Comparison of ENCODE assay signal across 8 mouse cellular contexts in the genomic region with DNA sequence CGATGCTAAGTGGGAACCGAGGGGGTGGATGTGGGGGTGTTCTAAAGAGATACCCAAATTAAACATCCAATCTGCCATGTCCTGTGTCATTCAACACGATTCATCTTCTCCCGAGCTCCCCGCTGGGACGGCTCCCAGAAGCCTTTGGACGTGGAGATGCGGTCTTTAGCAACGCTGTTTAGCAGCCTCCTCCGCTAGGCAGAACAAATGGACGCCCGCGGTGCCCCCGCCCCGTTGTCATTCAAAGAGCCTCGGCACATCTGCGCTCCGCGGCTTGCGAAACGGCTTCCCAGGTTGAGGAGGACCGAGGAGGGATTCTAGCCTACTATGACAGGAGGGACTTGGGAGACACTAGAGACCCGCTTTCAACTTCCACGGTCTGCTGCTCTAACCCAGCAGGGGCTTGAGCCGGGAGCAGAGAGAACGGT.
A peak's percentile ranks its signal among the peaks of the same experiment; 100 is the strongest.
DNase-seq lines count a peak whose midpoint lies in the region; ATAC-seq and TF ChIP-seq lines count a peak whose summit lies in the region.

No protein-coding gene starts in this region.

- H3K4me1 ChIP-seq in heart, embryonic 13.5 days, result peaks cover 15% of the 10 kb centered on the region
- H3K4me1 ChIP-seq in olfactory bulb, adult 2 months (ENCODE audit: control insufficient read depth, insufficient read depth, low read length), result peaks cover 22% of the 10 kb centered on the region

- under 1% methylated on average over 26 of the region's 26 CpGs for WGBS in heart, embryonic 13.5 days
- WGBS in olfactory bulb, adult 2 months, result under 1% methylated on average over 26 of the region's 26 CpGs

- no peak overlapping the region for H3K27ac ChIP-seq in heart, embryonic 13.5 days (replicated peaks)
- H3K27ac ChIP-seq in olfactory bulb, adult 2 months (ENCODE audit: insufficient read depth, low read depth, low read length), result no peak overlapping the region

- H3K4me2 ChIP-seq in heart, embryonic 13.5 days, result peak overlapping the region; percentile 68

- H3K36me3 ChIP-seq in heart, embryonic 13.5 days, result no peaks in the 10 kb centered on the region

- peaks cover 74% of the 10 kb centered on the region for H3K27me3 ChIP-seq in heart, embryonic 13.5 days (replicated peaks)

- 0 out of 2 replicates have a peak, but pooled peaks have one; percentile 14 for TF ChIP-seq POLR2A in brain, embryonic 14.5 days (IDR thresholded peaks at IDR 0.05; ENCODE audit: borderline replicate concordance, extremely low read depth, insufficient read depth, insufficient read length, poor library complexity, severe bottlenecking)
- TF ChIP-seq POLR2A in olfactory bulb, adult 2 months (IDR thresholded peaks at IDR 0.05; ENCODE audit: insufficient read depth, low read depth, low read length), result peak; percentile 14; the same call in 1 of the 2 replicates

- peak overlapping the region; percentile 48 for H3K9ac ChIP-seq in heart, embryonic 13.5 days

- no peak for DNase-seq in heart, adult 18-20 months
- DNase-seq in brain, embryonic 14.5 days (ENCODE audit: low read depth), result peak; percentile 89
- peak; percentile 83 to 84 for DNase-seq in frontal cortex, postnatal 36 days (ENCODE audit: low spot score in 2 of 2)
- peak; percentile 73 to 86 for DNase-seq in left cerebral cortex, adult 9 months (ENCODE audit: low spot score in 2 of 2)
- DNase-seq in c-Kit-positive CD71-positive TER-119-positive erythroid progenitor cells, embryonic 14.5 days (ENCODE audit: low spot score), result no peak

- H3K4me3 ChIP-seq in heart, embryonic 13.5 days, result peak overlapping the region; percentile 45
- peak overlapping the region; percentile 34 for H3K4me3 ChIP-seq in olfactory bulb, adult 2 months (ENCODE audit: insufficient read depth, low read depth, low read length)

- no peaks in the 10 kb centered on the region for H3K9me3 ChIP-seq in heart, embryonic 13.5 days

- TF ChIP-seq CTCF in brain, embryonic 14.5 days (IDR thresholded peaks at IDR 0.05; ENCODE audit: borderline replicate concordance, extremely low read depth, insufficient read depth, insufficient read length), result no peak
- no peak for TF ChIP-seq CTCF in olfactory bulb, adult 2 months (IDR thresholded peaks at IDR 0.05; ENCODE audit: insufficient read depth, low read depth, low read length)

- no peak for ATAC-seq in heart, embryonic 13.5 days (ENCODE audit: extremely low read depth, insufficient number of reproducible peaks, low FRiP score, low TSS enrichment)
- ATAC-seq in erythroblast, adult 5-6 weeks (replicated peaks; ENCODE audit: low FRiP score, poor library complexity, severe bottlenecking), result no peak

Comparison
In these comparisons a context has a peak if more than half of its experiments do, and no peak if none do; other contexts are left out.
1. DNase-seq: peak in brain, embryonic 14.5 days (single experiment), frontal cortex, postnatal 36 days (2 of 2) and left cerebral cortex, adult 9 months (2 of 2); none in heart, adult 18-20 months (0 of 2) and c-Kit-positive CD71-positive TER-119-positive erythroid progenitor cells, embryonic 14.5 days (single experiment).